Mouse (Mus musculus) MEL (cell line): ENCODE data around the gene Slc4a8. TPM values are rescaled to one million over a fixed set of nuclear protein-coding genes. Genes with fewer than 3 reads are reported as not detected.

Experiments used
- DNase-seq: peaks from one replicate; pipeline ENCODE4 v3.0.0; 2011; ENCODE audit warnings: low read depth, low spot score
- H3K27ac ChIP-seq: 2 replicates; pipeline ENCODE4 v1.5.1; 2012; ENCODE audit warnings: low read depth, mild to moderate bottlenecking, control low read depth, low read length, moderate library complexity; ENCODE audit not compliant: control insufficient read depth
- H3K27me3 ChIP-seq, 2 experiments: fragments of 150-350 bp in 1 of 2; sonication (generic) in 1 of 2; 2 replicates each; pipeline ENCODE4 v1.6.1; 2012; ENCODE audit warnings: low read length in 2 of 2, mild to moderate bottlenecking in 2 of 2, improper control_type of control experiment in 1 of 2, moderate library complexity in 1 of 2; ENCODE audit not compliant: insufficient read depth in 2 of 2, control insufficient read depth in 1 of 2
- H3K36me3 ChIP-seq, 2 experiments: 2 replicates each; pipeline ENCODE4 v1.6.1; 2012 to 2014; ENCODE audit warnings: low read length in 2 of 2, improper control_type of control experiment in 1 of 2, inconsistent platforms in 1 of 2, mild to moderate bottlenecking in 1 of 2; ENCODE audit not compliant: insufficient read depth in 2 of 2, control insufficient read depth in 1 of 2
- H3K4me1 ChIP-seq, 2 experiments: fragments of 150-350 bp in 1 of 2; sonication (generic) in 1 of 2; 2 replicates each; pipeline ENCODE4 v1.6.1; 2012; ENCODE audit warnings: low read length in 2 of 2, improper control_type of control experiment in 1 of 2, mild to moderate bottlenecking in 1 of 2; ENCODE audit not compliant: insufficient read depth in 2 of 2, control insufficient read depth in 1 of 2
- H3K4me3 ChIP-seq, 2 experiments: fragments of 150-350 bp in 1 of 2; sonication (generic) in 1 of 2; 2 replicates each; pipeline ENCODE4 v1.5.1; 2012; ENCODE audit warnings: low read depth in 2 of 2, low read length in 2 of 2, mild to moderate bottlenecking in 2 of 2, moderate library complexity in 2 of 2, control low read depth in 1 of 2, improper control_type of control experiment in 1 of 2; ENCODE audit not compliant: control insufficient read depth in 1 of 2, insufficient read depth in 1 of 2
- H3K79me2 ChIP-seq: 2 replicates; pipeline ENCODE4 v1.6.1; 2012; ENCODE audit warnings: mild to moderate bottlenecking, low read length, moderate library complexity; ENCODE audit not compliant: control insufficient read depth, poor library complexity, insufficient read depth
- H3K9ac ChIP-seq: 2 replicates; pipeline ENCODE4 v1.6.1; 2012; ENCODE audit warnings: low read depth, mild to moderate bottlenecking, control low read depth, low read length, moderate library complexity; ENCODE audit not compliant: control insufficient read depth, poor library complexity, severe bottlenecking
- H3K9me3 ChIP-seq: fragments of 150-350 bp; sonication (generic); replicated peaks from 2 replicates; pipeline ENCODE4 v1.6.1; 2012; ENCODE audit warnings: mild to moderate bottlenecking, low read length, improper control_type of control experiment, moderate library complexity; ENCODE audit not compliant: insufficient read depth
- BHLHE40 ChIP-seq: IDR thresholded peaks from 2 replicates; pipeline ENCODE4 v1.6.1; 2012; ENCODE audit warnings: low read depth, mild to moderate bottlenecking, inconsistent platforms, low read length, improper control_type of control experiment, borderline replicate concordance
- CHD1 ChIP-seq: IDR thresholded peaks from 2 replicates; pipeline ENCODE4 v1.6.1; 2012; ENCODE audit warnings: low read depth, mild to moderate bottlenecking, inconsistent platforms, low read length, improper control_type of control experiment
- E2F4 ChIP-seq: IDR thresholded peaks from 2 replicates; pipeline ENCODE4 v1.6.1; 2011; ENCODE audit warnings: low read depth, low read length, improper control_type of control experiment, borderline replicate concordance
- ELF1 ChIP-seq: IDR thresholded peaks from 2 replicates; pipeline ENCODE4 v1.6.1; 2014; ENCODE audit warnings: low read depth, mild to moderate bottlenecking, inconsistent platforms, low read length, improper control_type of control experiment, moderate library complexity
- EP300 ChIP-seq, 2 experiments: IDR thresholded peaks; 2 replicates each; pipeline ENCODE4 v1.6.1; 2011; ENCODE audit warnings: improper control_type of control experiment in 2 of 2, low read length in 2 of 2, low read depth in 1 of 2, mild to moderate bottlenecking in 1 of 2
- ETS1 ChIP-seq: IDR thresholded peaks from 2 replicates; pipeline ENCODE4 v1.6.1; 2012; ENCODE audit warnings: low read depth, mild to moderate bottlenecking, inconsistent platforms, low read length, improper control_type of control experiment, moderate library complexity
- GABPA ChIP-seq: IDR thresholded peaks from 2 replicates; pipeline ENCODE4 v1.6.1; 2012; ENCODE audit warnings: low read depth, mild to moderate bottlenecking, inconsistent platforms, low read length, improper control_type of control experiment, moderate library complexity
- HCFC1 ChIP-seq: IDR thresholded peaks from 2 replicates; pipeline ENCODE4 v1.6.1; 2012; ENCODE audit warnings: low read depth, mild to moderate bottlenecking, inconsistent platforms, low read length, improper control_type of control experiment, moderate library complexity
- MEF2A ChIP-seq: IDR thresholded peaks from 2 replicates; pipeline ENCODE4 v1.6.1; 2014; ENCODE audit warnings: low read depth, mild to moderate bottlenecking, inconsistent platforms, low read length, improper control_type of control experiment; ENCODE audit not compliant: poor library complexity, insufficient replicate concordance, severe bottlenecking; ENCODE audit errors: extremely low read depth
- NRF1 ChIP-seq: IDR thresholded peaks from 2 replicates; pipeline ENCODE4 v1.6.1; 2014; ENCODE audit warnings: low read depth, mild to moderate bottlenecking, inconsistent platforms, low read length, improper control_type of control experiment, moderate library complexity; ENCODE audit not compliant: poor library complexity, insufficient read depth, severe bottlenecking
- POLR2A ChIP-seq, 2 experiments: IDR thresholded peaks; 2 replicates each; pipeline ENCODE4 v1.6.1; 2011 to 2012; ENCODE audit warnings: low read length in 2 of 2, mild to moderate bottlenecking in 2 of 2, control low read depth in 1 of 2, improper control_type of control experiment in 1 of 2, low read depth in 1 of 2, moderate library complexity in 1 of 2; ENCODE audit not compliant: control insufficient read depth in 1 of 2, insufficient read depth in 1 of 2, poor library complexity in 1 of 2
- POLR2AphosphoS5 ChIP-seq: IDR thresholded peaks from 2 replicates; pipeline ENCODE4 v1.6.1; 2012; ENCODE audit warnings: low read depth, borderline replicate concordance, mild to moderate bottlenecking, inconsistent platforms, low read length, moderate library complexity, mixed read lengths
- TBP ChIP-seq: IDR thresholded peaks from 2 replicates; pipeline ENCODE4 v1.8.0; 2011; ENCODE audit warnings: low read depth, low read length, improper control_type of control experiment
- USF1 ChIP-seq: IDR thresholded peaks from 2 replicates; pipeline ENCODE4 v1.6.1; 2014; ENCODE audit warnings: low read depth, mild to moderate bottlenecking, inconsistent platforms, low read length, improper control_type of control experiment, moderate library complexity
- USF2 ChIP-seq, 2 experiments: IDR thresholded peaks; 2 replicates each; pipeline ENCODE4 v1.6.1; 2011 to 2012; ENCODE audit warnings: improper control_type of control experiment in 2 of 2, low read length in 2 of 2, borderline replicate concordance in 1 of 2, inconsistent platforms in 1 of 2, low read depth in 1 of 2, mild to moderate bottlenecking in 1 of 2; ENCODE audit not compliant: insufficient read depth in 1 of 2
- ZMIZ1 ChIP-seq: IDR thresholded peaks from 2 replicates; pipeline ENCODE4 v1.6.1; 2012; ENCODE audit warnings: low read depth, mild to moderate bottlenecking, inconsistent platforms, low read length, improper control_type of control experiment, moderate library complexity
- ZNF384 ChIP-seq: IDR thresholded peaks from 2 replicates; pipeline ENCODE4 v1.6.1; 2012; ENCODE audit warnings: low read depth, mild to moderate bottlenecking, inconsistent platforms, low read length, improper control_type of control experiment
- polyA plus RNA-seq, 2 experiments: library from polyadenylated mRNA; stranded (reverse) in 1 of 2; unstranded in 1 of 2; fragments of >175 nt in 1 of 2; fragments of >200 nt in 1 of 2; gene quantifications; 2 replicates each; pipeline versions ENCODE4 v1.2.1 to v1.2.4; 2012; ENCODE audit warnings: low replicate concordance in 2 of 2, low read depth in 1 of 2; ENCODE audit not compliant: insufficient read length in 2 of 2, insufficient read depth in 1 of 2, missing spikeins in 1 of 2
- total RNA-seq: library from RNA; depleted of rRNA; stranded (reverse); fragments of 300-350 nt; gene quantifications from 2 replicates; pipeline ENCODE4 v1.2.3, GENCODE M21; 2012

Slc4a8 gene
- total and polyA plus RNA-seq, 3 experiments: 0.35 to 2.5 TPM; not detected in 1

GRCm38 (mm10) chr15:100838607-100839207 lies 77.2 kb downstream of the Slc4a8 start (continued):
- TF ChIP-seq ZMIZ1 (no peak), EP300 (IDR thresholded peaks at IDR 0.05; ENCODE audit: low read depth in 1 of 2, low read length in 2 of 2) (no peak), NRF1 (no peak), ELF1 (no peak), POLR2AphosphoS5 (no peak)

- Histone ChIP-seq H3K9ac (no peak overlapping the region), H3K4me1 (no peaks in the 10 kb centered on the region), H3K36me3 (no peaks in the 10 kb centered on the region), H3K9me3 (no peaks in the 10 kb centered on the region), H3K4me3 (no peak overlapping the region), H3K27me3 (peaks cover 0 to 1% of the 10 kb centered on the region in 2 experiments; a peak in 2 of 4 replicates), H3K79me2 (no peaks in the 10 kb centered on the region)
- DNase-seq: no peak
- TF ChIP-seq CHD1 (no peak), BHLHE40 (no peak), ETS1 (no peak), ZMIZ1 (no peak), USF2 (IDR thresholded peaks at IDR 0.05; ENCODE audit: borderline replicate concordance in 1 of 2, insufficient read depth in 1 of 2, low read depth in 1 of 2, low read length in 2 of 2) (no peak), MEF2A (no peak), HCFC1 (no peak), ZNF384 (no peak), GABPA (no peak), TBP (no peak), POLR2A (IDR thresholded peaks at IDR 0.05; ENCODE audit: control insufficient read depth in 1 of 2, insufficient read depth in 1 of 2, low read depth in 1 of 2, low read length in 2 of 2, poor library complexity in 1 of 2) (no peak), E2F4 (no peak), ELF1 (no peak), USF1 (no peak)
- TF ChIP-seq, all 39 proteins: peak for 0
- no peak overlapping the region for H3K27ac ChIP-seq
Measured at GRCm38 (mm10) chr15:100844336-100844735, 82.8 kb downstream of the Slc4a8 start.
